Mouse (Mus musculus) layer of hippocampus, postnatal 36 days (tissue): ENCODE measurements around the gene Crip1. TPM values are rescaled to one million over a fixed set of nuclear protein-coding genes. Genes with fewer than 3 reads are reported as not detected.
"Not testable (repeated sequence)": the region's sequence is repeated elsewhere in the genome, so short reads cannot be mapped to it uniquely, and the experiment has no call there.

Experiments used
- DNase-seq, 2 experiments: peaks; one replicate each; pipeline ENCODE4 v3.0.0; 2022
- total RNA-seq, 2 experiments: library from RNA; stranded (reverse); gene quantifications; 2 replicates each; pipeline ENCODE4 v1.2.3; 2021

Gene Crip1
- total RNA-seq, 2 experiments from 2014 or later: 8.9 to 12.6 TPM

DNA sequence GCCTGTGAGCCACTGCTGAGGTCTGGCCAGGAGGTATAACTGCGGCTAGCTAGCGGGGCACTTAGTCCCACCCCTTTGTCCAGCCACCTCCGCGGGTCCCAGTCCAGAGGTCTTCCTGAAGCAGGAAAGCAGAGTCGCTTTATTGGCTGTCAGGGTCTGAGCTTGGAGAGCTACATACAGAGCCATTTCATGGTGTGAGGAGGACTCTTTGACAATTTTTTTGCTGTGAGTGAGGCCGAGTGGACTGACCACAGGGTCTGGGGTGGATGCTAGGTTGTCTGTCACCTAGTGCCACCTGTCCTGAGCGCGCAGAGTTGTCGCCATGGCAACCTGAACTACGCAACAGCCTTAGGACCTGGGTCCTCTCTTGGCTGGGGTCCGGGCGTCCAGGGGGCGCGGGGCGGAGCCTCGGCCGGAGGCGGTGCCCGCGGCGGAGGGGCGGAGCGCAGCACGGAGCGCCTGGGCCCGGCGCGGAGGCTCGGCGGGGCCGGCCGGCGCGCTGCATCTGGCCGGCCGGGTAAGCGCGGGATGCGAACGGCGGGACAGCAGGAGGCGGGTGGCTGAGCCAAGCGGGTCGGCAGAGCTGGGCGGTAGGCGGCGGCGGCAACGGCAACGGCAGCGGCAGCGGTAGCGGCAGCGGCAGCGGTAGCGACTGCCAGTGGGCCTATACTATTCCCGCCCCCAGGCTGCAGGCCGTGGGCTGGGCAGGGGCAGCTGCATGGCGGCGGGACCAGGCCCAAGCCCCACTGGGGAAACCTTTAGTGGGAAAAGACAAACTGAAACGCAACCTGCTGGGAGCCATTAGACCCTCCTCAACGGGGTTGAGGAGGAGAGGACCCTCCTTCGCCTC, 39.6 kb downstream of the Crip1 start, which contains the start of gene Tmem121:
Gene Tmem121, plus strand, starts transcription at position 489 of the 850 bp plus-strand sequence.
- peak; percentile 38 to 49 for DNase-seq

DNA sequence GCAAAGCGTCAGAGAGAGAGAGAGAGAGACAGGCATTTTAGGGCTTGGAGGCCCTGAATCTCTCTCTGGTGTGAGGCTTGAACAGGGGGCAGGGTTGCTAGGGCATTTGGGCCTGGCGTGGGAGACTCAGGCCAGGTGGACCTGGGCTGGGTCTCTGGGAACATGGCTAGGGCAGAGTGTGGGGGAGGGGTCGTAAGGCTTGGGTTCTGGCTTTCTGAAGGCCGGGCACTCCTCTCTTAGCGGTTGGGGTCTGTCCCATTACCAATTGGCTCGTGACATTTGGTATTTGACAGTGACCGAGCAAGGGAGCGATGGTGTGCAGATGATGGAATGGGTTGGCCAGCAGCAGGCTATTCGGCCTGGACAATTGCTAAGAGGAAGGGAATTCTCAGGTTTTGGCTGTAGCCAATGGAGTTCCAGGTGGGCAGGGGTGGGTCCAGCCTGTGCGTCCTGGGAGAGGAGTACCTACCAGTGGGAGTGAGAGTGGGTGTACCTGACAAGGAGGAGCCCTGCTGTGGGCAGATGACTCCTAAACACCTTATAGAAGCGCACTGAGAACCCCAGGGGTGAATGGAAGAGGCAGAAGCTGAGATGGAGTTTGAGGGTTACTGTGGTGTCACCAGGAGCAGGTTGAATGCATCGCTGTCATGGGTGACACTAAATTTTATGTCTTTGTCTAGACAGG, 40.4 kb downstream of the Crip1 start:
- no peak for DNase-seq

DNA sequence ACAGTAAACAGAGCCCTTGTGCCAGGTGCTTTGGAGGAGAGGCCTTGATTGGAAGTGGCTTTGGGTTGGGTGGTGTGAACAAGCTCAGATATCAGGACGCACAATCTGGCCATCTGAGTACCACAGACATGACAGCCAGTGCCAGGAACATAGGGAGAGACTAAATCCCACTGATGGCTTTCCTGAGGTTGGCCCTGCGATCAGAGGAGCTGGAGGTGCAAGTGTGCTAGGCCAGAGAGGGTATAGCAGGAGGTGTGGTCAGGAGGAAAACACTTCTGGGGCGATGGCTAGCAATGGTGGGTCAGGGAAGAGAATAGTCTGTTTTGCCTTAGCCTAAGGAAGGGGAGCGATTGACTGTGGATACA, 40.9 kb downstream of the Crip1 start:
- no peak for DNase-seq

DNA sequence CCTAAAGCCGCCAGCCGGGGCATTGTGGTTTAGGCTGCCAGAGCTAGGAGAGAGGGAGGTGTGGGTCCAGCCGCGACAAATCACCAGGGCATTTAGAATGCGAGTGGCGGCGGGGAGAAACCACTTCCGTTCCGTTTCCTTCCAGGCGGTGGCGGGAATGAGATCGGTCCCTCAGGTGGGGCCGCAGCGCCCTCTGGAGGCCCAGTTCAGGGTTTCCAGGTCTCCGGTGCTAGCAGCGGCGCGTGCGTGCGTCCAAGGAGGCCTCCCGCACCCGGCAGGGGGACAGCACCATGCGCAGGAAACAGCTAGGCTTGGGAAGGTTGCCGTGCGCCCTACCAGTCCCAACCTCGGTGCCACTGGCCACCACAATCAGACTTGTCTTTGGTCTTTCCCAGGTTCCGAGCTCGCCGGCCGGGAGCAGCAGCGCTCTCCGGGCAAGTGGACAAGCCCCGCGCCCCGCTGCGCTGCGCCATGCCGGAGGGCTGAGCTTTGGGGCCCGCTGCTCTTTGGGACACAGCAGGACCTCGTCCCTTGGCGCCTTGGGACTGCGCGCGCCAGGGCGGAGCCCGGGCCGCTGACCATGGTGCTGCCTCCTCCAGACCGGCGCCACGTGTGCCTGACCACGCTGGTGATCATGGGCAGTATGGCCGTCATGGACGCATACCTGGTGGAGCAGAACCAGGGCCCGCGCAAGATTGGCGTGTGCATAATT, 41.6 kb downstream of the Crip1 start:
- peak; percentile 90 for DNase-seq

GRCm38 (mm10) chr12:113188349-113189055, 42.4 kb downstream of the Crip1 start:
- DNase-seq: no peak

DNA sequence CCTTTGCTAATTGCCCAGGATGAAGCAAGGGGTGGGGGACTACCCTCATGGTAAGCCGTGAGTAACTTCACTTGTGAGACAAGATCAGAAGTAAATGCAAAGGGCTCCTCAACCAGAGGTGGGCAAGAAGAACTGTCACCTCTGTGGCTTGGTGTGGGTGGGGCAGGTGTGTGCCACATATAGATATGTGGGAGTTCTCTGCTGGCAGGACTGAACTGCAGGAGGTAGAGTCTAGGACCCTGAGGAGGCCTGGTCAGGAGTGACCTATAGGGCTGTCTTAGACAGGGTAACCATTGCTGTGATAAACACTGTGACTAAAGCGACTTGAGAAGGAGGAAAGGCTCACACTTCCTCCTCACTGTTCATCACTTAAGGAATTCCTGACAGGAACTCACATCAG, 47.3 kb downstream of the Crip1 start:
- DNase-seq: no peak

GRCm38 (mm10) chr12:113199132-113199531, 53.0 kb downstream of the Crip1 start:
- not testable (repeated sequence) for DNase-seq

GRCm38 (mm10) chr12:113201301-113201700, 55.2 kb downstream of the Crip1 start:
- DNase-seq: no peak

DNA sequence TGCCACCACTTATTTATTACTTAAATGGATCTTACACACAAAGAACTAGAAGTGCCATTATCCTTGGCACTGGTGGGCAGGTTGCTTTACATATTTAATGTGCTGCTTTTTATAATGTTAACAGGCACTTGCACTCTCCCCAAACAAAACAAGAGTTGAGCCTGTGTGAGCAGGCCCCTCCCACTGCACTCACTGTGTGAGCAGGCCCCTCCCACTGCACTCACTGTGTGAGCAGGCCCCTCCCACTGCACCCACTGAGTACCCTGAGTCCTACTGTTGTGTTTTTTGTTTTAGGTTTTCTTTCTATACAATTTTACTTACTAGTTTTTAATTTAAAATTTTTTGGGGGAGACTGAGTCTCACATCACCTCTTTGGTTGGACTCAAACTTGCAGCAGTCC, 55.9 kb downstream of the Crip1 start:
- no peak for DNase-seq

Other genes with a start within 250 kb of the Crip1 start
- 10 to 100 TPM; 43.8 to 45.6 TPM for gene Jag2, start 216.5 kb upstream of the Crip1 start, total RNA-seq
- gene Nudt14, start 204.2 kb upstream of the Crip1 start, total RNA-seq: 10 to 100 TPM; 11.4 to 13.1 TPM
- gene Btbd6, start 169.8 kb upstream of the Crip1 start, total RNA-seq: 10 to 100 TPM; 55.4 to 56.3 TPM
- 10 to 100 TPM; 54.8 to 57.8 TPM for gene Brf1, start 145.6 kb upstream of the Crip1 start, total RNA-seq
- 10 to 100 TPM; 87.3 to 88.1 TPM for gene Pacs2, start 131.8 kb upstream of the Crip1 start, total RNA-seq
- under 1 TPM; 0.27 to 0.46 TPM for gene Tex22, start 71.8 kb upstream of the Crip1 start, total RNA-seq
- 10 to 100 TPM; 69.1 to 77.8 TPM for gene Mta1, start 48.0 kb upstream of the Crip1 start, total RNA-seq
- 10 to 100 TPM; 93.0 to 95.4 TPM for gene Crip2, start 6.1 kb upstream of the Crip1 start, total RNA-seq
- 1 to 10 TPM in 1 of 2 experiments, under 1 TPM in 1; 0.82 to 1.5 TPM for gene Tedc1, start 10.1 kb downstream of the Crip1 start, total RNA-seq
- 10 to 100 TPM; 20.5 to 23.8 TPM for gene Tmem121, start 39.6 kb downstream of the Crip1 start, total RNA-seq